Mouse (Mus musculus) heart, adult 9 months (tissue): Measurements from ENCODE around the gene Gli2.
A peak's percentile ranks its signal among the peaks of the same experiment; 100 is the strongest.

Experiments
- DNase-seq, 2 experiments: peaks; one replicate each; pipeline ENCODE4 v3.0.0; 2022; ENCODE audit warnings: low spot score in 2 of 2

Gene Gli2

DNA sequence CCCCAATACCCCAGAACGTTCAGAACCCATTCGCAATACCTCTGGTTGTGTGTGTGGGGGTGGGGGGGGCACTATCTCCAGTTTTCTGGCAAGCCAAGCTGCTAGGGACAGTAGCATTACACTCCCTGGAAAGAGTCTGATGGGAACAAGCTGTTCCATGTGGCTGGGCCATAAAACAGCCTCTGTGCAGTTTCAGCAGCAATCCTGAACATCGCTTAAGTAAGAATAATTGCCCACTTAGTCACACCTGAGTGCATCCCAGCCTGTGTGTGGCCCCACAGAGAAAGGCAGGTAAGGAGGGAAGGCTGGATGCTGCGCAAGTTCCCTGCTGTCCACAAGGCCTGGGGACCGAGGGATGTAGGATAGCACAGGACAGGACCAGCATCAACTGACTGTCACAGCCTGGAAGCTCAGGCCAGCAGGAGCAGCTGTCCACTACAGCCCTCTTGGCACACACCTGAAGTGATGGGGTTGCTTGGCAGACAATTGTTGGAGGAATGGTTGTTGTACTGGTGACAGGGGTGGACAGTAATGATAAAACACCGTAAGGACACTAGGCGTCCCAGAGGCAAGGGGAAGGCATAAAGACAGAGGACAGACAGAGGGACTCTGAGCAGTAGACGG lies 58.8 kb downstream of the Gli2 start:
- no peak for DNase-seq

DNA sequence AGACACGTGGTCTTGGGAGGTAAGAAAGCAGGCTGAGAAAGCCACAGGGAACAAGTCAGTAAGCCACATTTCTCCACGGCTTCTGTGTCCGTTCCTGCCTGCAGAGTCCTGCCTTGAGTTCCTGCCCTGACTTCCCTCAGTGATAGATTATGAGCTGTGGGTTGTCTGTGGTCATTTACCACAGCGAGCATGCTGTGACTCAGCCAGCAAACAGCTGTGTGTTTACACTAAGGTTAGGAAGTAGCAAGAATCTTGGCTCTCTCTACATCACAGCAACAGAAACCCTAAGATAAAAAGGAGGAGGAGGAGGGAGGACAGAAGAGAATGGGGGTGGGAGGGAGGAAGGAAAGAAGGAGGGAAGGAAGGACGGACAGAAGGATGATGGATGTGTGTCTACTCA lies 59.6 kb downstream of the Gli2 start:
- DNase-seq, result no peak

DNA sequence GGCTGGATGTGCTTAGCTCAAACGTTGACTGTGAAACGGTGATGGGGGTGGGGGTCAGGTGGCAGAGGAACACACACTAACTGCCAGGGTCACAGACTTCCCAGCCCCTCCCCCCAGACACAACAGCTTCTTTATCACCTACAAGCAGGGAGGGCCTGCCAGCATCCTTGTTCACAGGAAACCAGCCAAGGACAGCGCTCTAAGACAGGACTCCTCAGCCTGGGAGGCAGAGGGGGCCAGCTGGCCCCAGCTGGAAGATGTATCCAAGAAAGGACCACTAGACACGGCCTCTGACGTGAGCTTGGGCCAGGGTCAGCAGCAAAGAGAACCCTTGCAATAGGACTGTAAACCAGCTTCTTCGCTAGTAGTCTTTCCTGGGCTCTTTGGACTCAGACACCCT lies 65.1 kb downstream of the Gli2 start:
- no peak for DNase-seq

DNA sequence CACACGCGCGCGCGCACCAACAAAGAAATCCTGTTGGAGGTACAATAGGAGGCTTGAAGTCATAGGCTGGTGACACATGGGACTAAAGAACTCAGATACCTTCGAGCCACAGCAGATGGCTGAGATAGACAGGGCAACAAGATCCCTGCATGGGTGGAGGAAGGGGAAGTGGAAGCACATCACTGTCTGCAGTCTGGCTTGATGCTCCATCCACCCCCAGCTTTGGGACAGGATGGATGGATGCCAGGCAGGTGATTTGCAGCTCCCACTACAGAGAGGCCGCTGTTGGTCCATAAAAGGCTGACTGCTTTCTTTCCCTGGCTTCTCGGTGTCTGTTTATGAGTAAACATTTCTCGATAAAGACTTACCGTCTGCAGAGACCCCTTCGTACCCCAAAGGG lies 65.9 kb downstream of the Gli2 start:
- DNase-seq, result no peak

- no peak for DNase-seq
These were observed 70.0 kb downstream of the Gli2 start for GRCm38 (mm10) chr1:118983389-118983788.

GRCm38 (mm10) chr1:118982805-118983211 lies 70.6 kb downstream of the Gli2 start:
- no peak for DNase-seq

DNA sequence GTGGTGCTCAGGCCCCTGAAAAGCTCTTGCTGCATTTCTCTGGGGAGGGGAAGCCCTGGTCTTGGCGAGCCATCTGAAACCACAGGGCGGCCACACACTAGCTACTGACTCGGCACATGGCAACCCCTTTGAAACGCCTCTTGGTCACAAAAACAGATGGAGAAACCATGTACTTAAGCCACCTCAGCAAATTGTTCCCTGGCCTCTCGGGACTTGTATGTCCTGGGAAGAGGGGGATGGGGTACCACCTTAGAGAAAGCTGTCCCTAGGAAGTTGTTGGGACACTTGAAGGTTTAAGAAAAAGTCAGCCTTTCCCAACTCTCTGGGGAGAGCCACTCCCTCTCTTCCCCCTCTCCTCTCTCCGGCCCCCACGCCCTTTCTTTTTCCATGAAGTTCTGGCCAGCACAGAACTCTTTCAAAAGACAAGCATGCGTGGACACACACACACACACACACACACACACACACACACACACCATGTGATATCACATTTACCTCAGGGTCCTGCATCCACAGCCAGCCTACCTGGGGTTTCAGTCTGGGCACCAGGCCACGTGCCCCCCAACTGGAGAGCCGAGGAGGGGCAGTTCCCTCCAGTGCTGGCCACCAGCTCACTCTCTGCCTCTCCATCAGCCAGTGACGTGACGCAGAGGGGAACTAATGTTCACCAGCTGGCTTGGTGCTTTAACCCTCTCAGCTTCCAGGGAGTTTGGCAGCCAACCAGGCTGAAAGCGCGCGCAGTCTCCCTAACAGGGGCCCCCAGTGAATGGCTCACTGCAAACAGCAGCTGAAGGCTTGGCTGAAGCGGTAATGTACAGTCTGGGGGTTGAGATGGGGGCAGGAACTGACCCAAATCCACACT lies 71.2 kb downstream of the Gli2 start:
- DNase-seq, result peak; percentile 77 to 79

- DNase-seq, result no peak
These were observed 72.8 kb downstream of the Gli2 start for GRCm38 (mm10) chr1:118980636-118981035.

GRCm38 (mm10) chr1:118976596-118976995 lies 76.8 kb downstream of the Gli2 start:
- DNase-seq, result peak; percentile 80 to 84

DNA sequence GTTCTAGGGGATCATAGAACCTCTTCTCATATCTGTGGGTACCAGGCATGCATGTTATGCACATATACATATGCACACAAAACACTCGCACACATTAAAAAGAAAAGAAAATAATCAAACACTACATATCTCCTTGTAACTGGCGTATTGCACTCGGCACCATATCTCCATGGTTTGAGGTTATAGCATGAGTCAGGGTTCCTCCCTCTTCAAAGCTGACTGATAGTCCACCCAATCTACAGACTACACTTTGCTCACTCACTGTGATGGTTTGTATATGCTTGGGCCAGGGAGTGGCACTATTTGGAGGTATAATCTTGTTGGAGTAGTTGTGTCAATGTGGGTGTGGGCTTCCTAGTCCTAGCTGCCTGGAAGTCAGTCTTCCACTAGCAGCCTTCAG lies 78.0 kb downstream of the Gli2 start:
- no peak for DNase-seq

DNA sequence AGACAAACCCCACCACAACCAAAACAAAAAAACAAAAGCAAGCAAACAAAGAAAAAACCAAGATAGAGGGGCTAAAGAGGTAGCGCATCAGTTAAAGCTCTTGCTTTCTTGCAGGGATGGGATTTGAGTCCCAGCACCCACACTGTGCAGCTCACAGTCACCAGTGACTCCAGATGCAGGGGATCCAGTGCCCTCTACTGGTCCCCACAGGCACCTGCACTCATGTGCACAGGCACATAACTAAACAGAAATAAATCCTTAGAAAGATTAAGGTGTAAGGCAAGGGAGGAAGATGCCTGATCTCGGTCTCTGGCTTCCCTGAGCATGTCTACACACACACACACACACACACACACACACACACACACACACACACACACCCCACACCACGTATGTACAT lies 83.4 kb downstream of the Gli2 start:
- no peak for DNase-seq

GRCm38 (mm10) chr1:118969409-118969808 lies 84.0 kb downstream of the Gli2 start:
- no peak for DNase-seq

- no peak for DNase-seq
These were observed 84.7 kb downstream of the Gli2 start for GRCm38 (mm10) chr1:118968661-118969179.

GRCm38 (mm10) chr1:118967976-118968375 lies 85.4 kb downstream of the Gli2 start:
- DNase-seq, result no peak

DNA sequence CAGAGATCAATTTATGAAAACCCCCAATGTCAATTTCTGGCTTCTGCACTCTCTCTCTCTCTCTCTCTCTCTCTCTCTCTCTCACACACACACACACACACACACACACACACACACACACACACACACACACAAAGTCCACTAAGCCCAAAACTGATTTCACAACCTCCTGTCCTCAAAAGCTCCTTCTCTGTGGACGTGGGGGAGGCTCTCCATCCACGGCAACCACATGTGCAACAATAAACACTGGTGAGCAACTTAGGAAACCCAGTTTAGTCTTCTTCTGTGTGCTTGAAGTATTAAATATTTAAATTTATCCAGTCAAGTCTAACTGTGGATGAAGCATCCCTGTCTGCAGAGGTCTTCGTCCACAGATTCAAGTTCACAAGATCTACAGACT lies 86.1 kb downstream of the Gli2 start:
- DNase-seq, result no peak

- no peak for DNase-seq
These were observed 94.8 kb downstream of the Gli2 start for GRCm38 (mm10) chr1:118958644-118959043.

- no peak for DNase-seq
These were observed 97.6 kb downstream of the Gli2 start for GRCm38 (mm10) chr1:118955791-118956190.

- peak; percentile 19 to 40 for DNase-seq
These were observed 98.8 kb downstream of the Gli2 start for GRCm38 (mm10) chr1:118954434-118955301.

DNA sequence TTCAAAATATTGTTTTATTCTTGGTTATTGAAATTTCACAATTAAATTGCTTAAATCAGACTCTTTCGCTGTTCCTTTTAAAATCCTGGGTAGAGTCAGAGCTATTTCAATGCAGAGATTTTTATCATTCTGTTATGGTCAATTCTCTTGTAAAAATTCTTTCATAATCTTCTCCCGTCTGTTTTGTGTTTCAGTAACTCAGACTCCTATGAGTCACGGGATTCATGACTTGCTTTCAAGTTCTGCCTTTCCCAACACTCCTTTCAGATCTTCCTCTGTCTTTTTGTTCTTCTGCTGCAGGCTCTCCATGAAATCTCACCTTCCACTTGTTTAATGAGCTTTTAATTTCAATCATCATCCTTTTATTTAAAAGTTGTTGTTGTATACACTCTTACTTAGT lies 100.4 kb downstream of the Gli2 start:
- DNase-seq, result no peak

DNA sequence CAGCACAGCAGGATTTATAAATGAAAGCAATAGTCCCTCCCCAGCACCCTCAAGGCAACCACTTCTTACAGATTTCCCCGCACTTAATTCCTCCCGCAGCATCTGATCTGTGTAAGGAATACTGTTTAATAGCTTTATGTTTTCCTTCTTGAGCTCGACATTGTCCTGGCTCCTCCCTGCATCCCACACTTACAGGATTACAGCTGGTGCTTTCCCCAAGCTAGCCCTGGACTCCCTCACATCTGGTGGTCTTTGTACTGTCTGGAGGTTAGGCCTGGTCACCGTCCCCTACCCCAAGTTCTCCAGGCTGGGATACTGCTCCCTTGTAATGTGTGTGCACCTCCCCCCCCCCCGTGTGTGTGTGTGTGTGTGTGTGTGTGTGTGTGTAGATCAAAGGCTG lies 101.1 kb downstream of the Gli2 start:
- DNase-seq, result no peak

- DNase-seq, result no peak
These were observed 105.0 kb downstream of the Gli2 start for GRCm38 (mm10) chr1:118948407-118948806.

- no peak for DNase-seq
These were observed 106.2 kb downstream of the Gli2 start for GRCm38 (mm10) chr1:118947221-118947620.
